Mouse (Mus musculus) midbrain, embryonic 14.5 days (tissue): Measurements from ENCODE around the gene Ostc. TPM values are rescaled to one million over a fixed set of nuclear protein-coding genes. Genes with fewer than 3 reads are reported as not detected.

Experiments used
- ATAC-seq: fragments of 200-750 bp; cut with Nextera tagmentation; 2 replicates; pipeline ENCODE4 v1.8.0; 2017; ENCODE audit warnings: moderate number of reproducible peaks, moderate library complexity; ENCODE audit not compliant: low FRiP score, low TSS enrichment
- DNase-seq: peaks from one replicate; pipeline ENCODE4 v3.0.0-alpha.2; 2015
- H3K27ac ChIP-seq: fragments of 300-500 bp; sonication (generic); replicated peaks from 2 replicates; pipeline ENCODE4 v1.5.1; 2014; ENCODE audit warnings: mild to moderate bottlenecking, low read depth, low read length, moderate library complexity
- H3K27me3 ChIP-seq: fragments of 300-500 bp; sonication (generic); 2 replicates; pipeline ENCODE4 v1.6.1; 2014; ENCODE audit warnings: low read length, control low read depth, mixed read lengths; ENCODE audit not compliant: control insufficient read depth, insufficient read depth
- H3K36me3 ChIP-seq: fragments of 300-500 bp; sonication (generic); 2 replicates; pipeline ENCODE4 v1.6.1; 2014; ENCODE audit warnings: low read length, control low read depth; ENCODE audit not compliant: control insufficient read depth, insufficient read depth
- H3K4me1 ChIP-seq: fragments of 300-500 bp; sonication (generic); 2 replicates; pipeline ENCODE4 v1.6.1; 2014; ENCODE audit warnings: mild to moderate bottlenecking, antibody characterized with exemption, low read length, control low read depth; ENCODE audit not compliant: control insufficient read depth, insufficient read depth
- H3K4me2 ChIP-seq: fragments of 300-500 bp; sonication (generic); 2 replicates; pipeline ENCODE4 v1.6.1; 2014; ENCODE audit warnings: mild to moderate bottlenecking, low read length, moderate library complexity
- H3K4me3 ChIP-seq: fragments of 300-500 bp; sonication (generic); replicated peaks from 2 replicates; pipeline ENCODE4 v1.5.1; 2014; ENCODE audit warnings: low read depth, low read length
- H3K9ac ChIP-seq: fragments of 300-500 bp; sonication (generic); replicated peaks from 2 replicates; pipeline ENCODE4 v1.6.1; 2014; ENCODE audit warnings: mild to moderate bottlenecking, low read length, moderate library complexity
- H3K9me3 ChIP-seq: fragments of 300-500 bp; sonication (generic); 2 replicates; pipeline ENCODE4 v1.6.1; 2016; ENCODE audit warnings: low read length, control low read depth, mixed read lengths; ENCODE audit not compliant: control insufficient read depth
- WGBS: fragments of 180-500 bp; shearing (Covaris S2); extraction: QIAGEN DNeasy Blood & Tissue Kit; methylation state at CpG from one replicate; pipeline ENCODE4 v1.1.7; 2014; 5-methylcytosine and 5-hydroxymethylcytosine counted together
- polyA plus RNA-seq: library from polyadenylated mRNA; unstranded; fragments of >200 nt; fragmentation: Nextera tagmentation; extraction: Ambion mirVana; gene quantifications from 2 replicates; pipeline ENCODE4 v1.2.1, GENCODE M21; 2014

The Ostc gene
- polyA plus RNA-seq, 1 experiment from 2014 or later: 240 TPM

GRCm38 (mm10) chr3:130730189-130730653 is 21.0 kb upstream of the Ostc start, which contains the start of gene Rpl34:
Gene Rpl34 (minus strand): TSS chr3:130730398.
- WGBS: under 1% methylated on average over 45 of the region's 45 CpGs
- H3K9ac ChIP-seq: peak within 1 kb of the TSS; percentile 78
- peak; percentile 99 for ATAC-seq

GRCm38 (mm10) chr3:130729472-130730188 is 20.4 kb upstream of the Ostc start:
- Histone ChIP-seq H3K27me3 (no peaks in the 10 kb centered on the region), H3K9me3 (no peaks in the 10 kb centered on the region), H3K4me2 (peak overlapping the region; percentile 83), H3K9ac (peak overlapping the region; percentile 78), H3K27ac (peak overlapping the region; percentile 90), H3K36me3 (peaks cover 41% of the 10 kb centered on the region), H3K4me3 (peak overlapping the region; percentile 83), H3K4me1 (peaks cover 17% of the 10 kb centered on the region)
- WGBS: under 1% methylated on average over 58 of the region's 58 CpGs
- ATAC-seq (peak; percentile 70), DNase-seq (peak; percentile 60)

More at GRCm38 (mm10) chr3:130730189-130730653, 21.0 kb upstream of the Ostc start, which contains the start of gene Rpl34:
- Histone ChIP-seq H3K9me3 (no peaks in the 10 kb centered on the region), H3K4me2 (peak within 1 kb of the TSS; percentile 83), H3K27ac (peak within 1 kb of the TSS; percentile 90), H3K36me3 (peaks cover 38% of the 10 kb centered on the region), H3K4me3 (peak within 1 kb of the TSS; percentile 83), H3K4me1 (peaks cover 17% of the 10 kb centered on the region), H3K27me3 (no peaks in the 10 kb centered on the region)
- DNase-seq: peak; percentile 99

- Histone ChIP-seq H3K27me3 (no peaks in the 10 kb centered on the region), H3K9me3 (no peaks in the 10 kb centered on the region), H3K27ac (no peak overlapping the region), H3K4me3 (no peak overlapping the region), H3K4me1 (peaks cover 17% of the 10 kb centered on the region), H3K4me2 (no peak overlapping the region), H3K9ac (no peak overlapping the region), H3K36me3 (peaks cover 46% of the 10 kb centered on the region)
- 91% methylated on average over 4 of the region's 4 CpGs for WGBS
- no peak for DNase-seq
- ATAC-seq: no peak
Measured at GRCm38 (mm10) chr3:130727676-130728075, 18.4 kb upstream of the Ostc start.

- Histone ChIP-seq H3K36me3 (peaks cover 46% of the 10 kb centered on the region), H3K9ac (no peak overlapping the region), H3K4me2 (no peak overlapping the region), H3K27me3 (no peaks in the 10 kb centered on the region), H3K4me3 (no peak overlapping the region), H3K4me1 (peaks cover 17% of the 10 kb centered on the region), H3K27ac (no peak overlapping the region), H3K9me3 (no peaks in the 10 kb centered on the region)
- ATAC-seq: no peak
- DNase-seq: no peak
- 96% methylated on average over 1 of the region's 1 CpGs for WGBS
Measured at GRCm38 (mm10) chr3:130727036-130727435, 17.8 kb upstream of the Ostc start.

- H3K4me1 ChIP-seq: peaks cover 13% of the 10 kb centered on the region
- 60% methylated on average over 2 of the region's 2 CpGs for WGBS
- ATAC-seq: no peak
- no peak overlapping the region for H3K9ac ChIP-seq
- H3K27me3 ChIP-seq: no peaks in the 10 kb centered on the region
- no peaks in the 10 kb centered on the region for H3K9me3 ChIP-seq
- H3K36me3 ChIP-seq: peaks cover 46% of the 10 kb centered on the region
- H3K27ac ChIP-seq: no peak overlapping the region
- no peak for DNase-seq
- H3K4me2 ChIP-seq: no peak overlapping the region
- H3K4me3 ChIP-seq: no peak overlapping the region
Measured at GRCm38 (mm10) chr3:130725718-130726117, 16.5 kb upstream of the Ostc start.

GRCm38 (mm10) chr3:130722733-130723478 is 13.7 kb upstream of the Ostc start:
- Histone ChIP-seq H3K9ac (0 out of 2 replicates have a peak overlapping the region, but pooled peaks have one; percentile 9), H3K36me3 (peaks cover 35% of the 10 kb centered on the region), H3K4me1 (no peaks in the 10 kb centered on the region), H3K4me2 (no peak overlapping the region), H3K27me3 (no peaks in the 10 kb centered on the region), H3K27ac (peak overlapping the region; percentile 61), H3K9me3 (no peaks in the 10 kb centered on the region), H3K4me3 (no peak overlapping the region)
- 65% methylated on average over 11 of the region's 11 CpGs for WGBS
- DNase-seq (peak; percentile 50), ATAC-seq (no peak)

GRCm38 (mm10) chr3:130720225-130720624 is 11.0 kb upstream of the Ostc start:
- WGBS: 84% methylated on average over 4 of the region's 4 CpGs
- no peak for DNase-seq
- no peaks in the 10 kb centered on the region for H3K27me3 ChIP-seq

GRCm38 (mm10) chr3:130718871-130719270 is 9.6 kb upstream of the Ostc start:
- Histone ChIP-seq H3K27ac (no peak overlapping the region), H3K9ac (no peak overlapping the region), H3K27me3 (no peaks in the 10 kb centered on the region), H3K4me3 (no peak overlapping the region), H3K36me3 (no peaks in the 10 kb centered on the region), H3K4me2 (no peak overlapping the region), H3K4me1 (no peaks in the 10 kb centered on the region), H3K9me3 (no peaks in the 10 kb centered on the region)
- DNase-seq: no peak
- ATAC-seq: no peak
- WGBS: 94% methylated on average over 4 of the region's 4 CpGs

More at GRCm38 (mm10) chr3:130720225-130720624, 11.0 kb upstream of the Ostc start:
- Histone ChIP-seq H3K4me1 (no peaks in the 10 kb centered on the region), H3K4me3 (no peak overlapping the region), H3K9me3 (no peaks in the 10 kb centered on the region), H3K9ac (no peak overlapping the region), H3K27ac (no peak overlapping the region), H3K36me3 (peaks cover 8% of the 10 kb centered on the region), H3K4me2 (no peak overlapping the region)
- ATAC-seq: no peak
